Mouse (Mus musculus) liver, embryonic 12.5 days (tissue): ENCODE measurements at regions not wholly inside any gene's neighbourhood (a gene's known extent, or its start where the extent isn't known, plus 50 kb on each side); places are given as distances from the start of the nearest gene placed in this dataset.

ENCODE experiments used
- ATAC-seq: fragments of 200-750 bp; cut with Nextera tagmentation; 2 replicates; pipeline ENCODE4 v1.8.0; 2017; ENCODE audit warnings: moderate number of reproducible peaks, mild to moderate bottlenecking, moderate library complexity
- H3K27ac ChIP-seq: fragments of 300-500 bp; sonication (generic); 2 replicates; pipeline ENCODE4 v1.5.1; 2016; ENCODE audit warnings: mild to moderate bottlenecking
- H3K27me3 ChIP-seq: fragments of 300-500 bp; sonication (generic); replicated peaks from 2 replicates; pipeline ENCODE4 v1.6.1; 2016; ENCODE audit warnings: mild to moderate bottlenecking, moderate library complexity
- H3K36me3 ChIP-seq: fragments of 300-500 bp; sonication (generic); 2 replicates; pipeline ENCODE4 v1.6.1; 2016; ENCODE audit warnings: mild to moderate bottlenecking, moderate library complexity
- H3K4me1 ChIP-seq: fragments of 300-500 bp; sonication (generic); 2 replicates; pipeline ENCODE4 v1.6.1; 2016
- H3K4me2 ChIP-seq: fragments of 300-500 bp; sonication (generic); 2 replicates; pipeline ENCODE4 v1.6.1; 2016; ENCODE audit warnings: mild to moderate bottlenecking, moderate library complexity
- H3K4me3 ChIP-seq: fragments of 300-500 bp; sonication (generic); 2 replicates; pipeline ENCODE4 v1.5.1; 2016; ENCODE audit warnings: mild to moderate bottlenecking, moderate library complexity
- H3K9ac ChIP-seq: fragments of 300-500 bp; sonication (generic); 2 replicates; pipeline ENCODE4 v1.6.1; 2016; ENCODE audit warnings: mild to moderate bottlenecking, moderate library complexity
- H3K9me3 ChIP-seq: fragments of 300-500 bp; sonication (generic); replicated peaks from 2 replicates; pipeline ENCODE4 v1.6.1; 2016; ENCODE audit warnings: mild to moderate bottlenecking, moderate library complexity
- WGBS: fragments of 180-500 bp; shearing (Covaris S2); methylation state at CpG from one replicate; pipeline ENCODE4 v1.1.7; 2016; ENCODE audit not compliant: insufficient replicate concordance; 5-methylcytosine and 5-hydroxymethylcytosine counted together

GRCm38 (mm10) chr12:110332616-110333154 lies 53.8 kb downstream of the Dio3 start:
- 76% methylated on average over 12 of the region's 12 CpGs for WGBS
- H3K4me2 ChIP-seq, result no peak overlapping the region

GRCm38 (mm10) chr12:110334609-110335008 lies 55.7 kb downstream of the Dio3 start:
- Histone ChIP-seq H3K27me3 (no peaks in the 10 kb centered on the region), H3K27ac (no peak overlapping the region), H3K4me2 (no peak overlapping the region), H3K9ac (no peak overlapping the region), H3K36me3 (no peaks in the 10 kb centered on the region), H3K4me1 (no peaks in the 10 kb centered on the region), H3K9me3 (peaks cover 6% of the 10 kb centered on the region; the same call in 1 of the 2 replicates), H3K4me3 (no peak overlapping the region)
- no peak for ATAC-seq
- WGBS, result 50% methylated on average over 2 of the region's 2 CpGs

More at GRCm38 (mm10) chr12:110332616-110333154, 53.8 kb downstream of the Dio3 start:
- Histone ChIP-seq H3K4me1 (no peaks in the 10 kb centered on the region), H3K9ac (no peak overlapping the region), H3K4me3 (no peak overlapping the region), H3K27me3 (no peaks in the 10 kb centered on the region), H3K27ac (no peak overlapping the region), H3K36me3 (no peaks in the 10 kb centered on the region), H3K9me3 (peaks cover 6% of the 10 kb centered on the region; the same call in 1 of the 2 replicates)
- ATAC-seq, result no peak

GRCm38 (mm10) chr12:110344280-110344827 lies 65.5 kb downstream of the Dio3 start:
- Histone ChIP-seq H3K27ac (no peak overlapping the region), H3K4me2 (no peak overlapping the region), H3K9ac (no peak overlapping the region), H3K36me3 (no peaks in the 10 kb centered on the region), H3K9me3 (no peaks in the 10 kb centered on the region), H3K4me1 (no peaks in the 10 kb centered on the region), H3K4me3 (no peak overlapping the region), H3K27me3 (no peaks in the 10 kb centered on the region)
- WGBS, result 58% methylated on average over 4 of the region's 4 CpGs
- no peak for ATAC-seq

GRCm38 (mm10) chr12:110349621-110350020 lies 70.8 kb downstream of the Dio3 start:
- H3K9ac ChIP-seq, result no peak overlapping the region
- H3K4me2 ChIP-seq, result no peak overlapping the region
- no peak overlapping the region for H3K27ac ChIP-seq

GRCm38 (mm10) chr12:110355851-110356250 lies 77.0 kb downstream of the Dio3 start:
- H3K36me3 ChIP-seq, result no peaks in the 10 kb centered on the region
- no peak overlapping the region for H3K4me3 ChIP-seq
- no peak overlapping the region for H3K4me2 ChIP-seq
- WGBS, result 46% methylated on average over 6 of the region's 6 CpGs
- no peak overlapping the region for H3K9ac ChIP-seq
- no peaks in the 10 kb centered on the region for H3K9me3 ChIP-seq
- H3K27me3 ChIP-seq, result no peaks in the 10 kb centered on the region
- ATAC-seq, result no peak
- no peaks in the 10 kb centered on the region for H3K4me1 ChIP-seq
- H3K27ac ChIP-seq, result no peak overlapping the region

More at GRCm38 (mm10) chr12:110349621-110350020, 70.8 kb downstream of the Dio3 start:
- no peak overlapping the region for H3K4me3 ChIP-seq
- no peak for ATAC-seq
- H3K27me3 ChIP-seq, result no peaks in the 10 kb centered on the region
- H3K36me3 ChIP-seq, result no peaks in the 10 kb centered on the region
- H3K9me3 ChIP-seq, result no peaks in the 10 kb centered on the region
- no peaks in the 10 kb centered on the region for H3K4me1 ChIP-seq
- 56% methylated on average over 1 of the region's 1 CpGs for WGBS

- H3K9me3 ChIP-seq, result no peaks in the 10 kb centered on the region
- no peak overlapping the region for H3K4me3 ChIP-seq
- no peak overlapping the region for H3K27ac ChIP-seq
- H3K36me3 ChIP-seq, result no peaks in the 10 kb centered on the region
- WGBS, result 77% methylated on average over 6 of the region's 6 CpGs
- ATAC-seq, result no peak
- no peaks in the 10 kb centered on the region for H3K4me1 ChIP-seq
- no peak overlapping the region for H3K9ac ChIP-seq
- no peak overlapping the region for H3K4me2 ChIP-seq
- H3K27me3 ChIP-seq, result 0 out of 2 replicates have a peak, but pooled peaks cover 4% of the 10 kb centered on the region
Observed at GRCm38 (mm10) chr12:110367102-110367501, 79.8 kb upstream of the Ppp2r5c start.

GRCm38 (mm10) chr12:110367822-110368221 lies 79.1 kb upstream of the Ppp2r5c start:
- Histone ChIP-seq H3K27me3 (peaks cover 6% of the 10 kb centered on the region; the same call in 1 of the 2 replicates), H3K4me1 (no peaks in the 10 kb centered on the region), H3K9me3 (no peaks in the 10 kb centered on the region), H3K27ac (no peak overlapping the region), H3K4me2 (no peak overlapping the region), H3K4me3 (no peak overlapping the region), H3K9ac (no peak overlapping the region), H3K36me3 (no peaks in the 10 kb centered on the region)
- ATAC-seq, result no peak
- 74% methylated on average over 4 of the region's 4 CpGs for whole genome bisulfite sequencing

GRCm38 (mm10) chr12:110371886-110372690 lies 74.8 kb upstream of the Ppp2r5c start:
- Histone ChIP-seq H3K4me2 (no peak overlapping the region), H3K9me3 (no peaks in the 10 kb centered on the region), H3K36me3 (no peaks in the 10 kb centered on the region), H3K4me1 (no peaks in the 10 kb centered on the region), H3K27me3 (peaks cover 43% of the 10 kb centered on the region), H3K4me3 (no peak overlapping the region), H3K9ac (no peak overlapping the region), H3K27ac (no peak overlapping the region)
- WGBS, result 70% methylated on average over 13 of the region's 13 CpGs
- no peak for ATAC-seq

GRCm38 (mm10) chr12:110372986-110373385 lies 73.9 kb upstream of the Ppp2r5c start:
- Histone ChIP-seq H3K4me2 (no peak overlapping the region), H3K36me3 (no peaks in the 10 kb centered on the region), H3K9me3 (no peaks in the 10 kb centered on the region), H3K9ac (no peak overlapping the region), H3K4me1 (no peaks in the 10 kb centered on the region), H3K27me3 (peaks cover 43% of the 10 kb centered on the region), H3K4me3 (no peak overlapping the region), H3K27ac (no peak overlapping the region)
- ATAC-seq, result no peak
- 56% methylated on average over 9 of the region's 9 CpGs for WGBS

GRCm38 (mm10) chr12:110373408-110374065 lies 73.4 kb upstream of the Ppp2r5c start:
- no peak overlapping the region for H3K4me3 ChIP-seq
- no peak overlapping the region for H3K4me2 ChIP-seq
- H3K27me3 ChIP-seq, result peaks cover 43% of the 10 kb centered on the region
- H3K4me1 ChIP-seq, result no peaks in the 10 kb centered on the region
- peak; percentile 52; the same call in 1 of the 2 replicates for ATAC-seq
- no peaks in the 10 kb centered on the region for H3K36me3 ChIP-seq
- H3K9ac ChIP-seq, result no peak overlapping the region
- H3K27ac ChIP-seq, result no peak overlapping the region
- 3% methylated on average over 27 of the region's 27 CpGs for WGBS
- H3K9me3 ChIP-seq, result no peaks in the 10 kb centered on the region

- no peak for ATAC-seq
- no peak overlapping the region for H3K4me2 ChIP-seq
Observed at GRCm38 (mm10) chr12:110375139-110375538, 71.8 kb upstream of the Ppp2r5c start.

More at GRCm38 (mm10) chr12:110375139-110375538, 71.8 kb upstream of the Ppp2r5c start:
- WGBS, result 8% methylated on average over 15 of the region's 15 CpGs
- Histone ChIP-seq H3K4me3 (no peak overlapping the region), H3K36me3 (no peaks in the 10 kb centered on the region), H3K9me3 (no peaks in the 10 kb centered on the region), H3K27ac (no peak overlapping the region), H3K27me3 (peaks cover 43% of the 10 kb centered on the region), H3K9ac (no peak overlapping the region), H3K4me1 (no peaks in the 10 kb centered on the region)
